Mouse (Mus musculus) liver, postnatal 0 days (tissue): Measurements from ENCODE around the gene Mark1.

Experiments
- CTCF ChIP-seq: sonication (generic); IDR thresholded peaks from 2 replicates; pipeline ENCODE4 v1.5.1; 2016; ENCODE audit warnings: antibody characterized with exemption, low read depth
- EP300 ChIP-seq: IDR thresholded peaks from 2 replicates; pipeline ENCODE4 v1.6.1; 2016; ENCODE audit warnings: antibody characterized with exemption, low read depth, mild to moderate bottlenecking

- TF ChIP-seq EP300: no peak
- TF ChIP-seq CTCF: no peak
These were observed 127.9 kb downstream of the Mark1 start for GRCm38 (mm10) chr1:184871506-184871905.
